Mouse (Mus musculus) lung, postnatal 25 days (tissue): ENCODE results near the gene Bcor.

ENCODE experiments used
- DNase-seq: peaks from one replicate; pipeline ENCODE4 v3.0.0; 2022; ENCODE audit warnings: low spot score

The Bcor gene

DNA sequence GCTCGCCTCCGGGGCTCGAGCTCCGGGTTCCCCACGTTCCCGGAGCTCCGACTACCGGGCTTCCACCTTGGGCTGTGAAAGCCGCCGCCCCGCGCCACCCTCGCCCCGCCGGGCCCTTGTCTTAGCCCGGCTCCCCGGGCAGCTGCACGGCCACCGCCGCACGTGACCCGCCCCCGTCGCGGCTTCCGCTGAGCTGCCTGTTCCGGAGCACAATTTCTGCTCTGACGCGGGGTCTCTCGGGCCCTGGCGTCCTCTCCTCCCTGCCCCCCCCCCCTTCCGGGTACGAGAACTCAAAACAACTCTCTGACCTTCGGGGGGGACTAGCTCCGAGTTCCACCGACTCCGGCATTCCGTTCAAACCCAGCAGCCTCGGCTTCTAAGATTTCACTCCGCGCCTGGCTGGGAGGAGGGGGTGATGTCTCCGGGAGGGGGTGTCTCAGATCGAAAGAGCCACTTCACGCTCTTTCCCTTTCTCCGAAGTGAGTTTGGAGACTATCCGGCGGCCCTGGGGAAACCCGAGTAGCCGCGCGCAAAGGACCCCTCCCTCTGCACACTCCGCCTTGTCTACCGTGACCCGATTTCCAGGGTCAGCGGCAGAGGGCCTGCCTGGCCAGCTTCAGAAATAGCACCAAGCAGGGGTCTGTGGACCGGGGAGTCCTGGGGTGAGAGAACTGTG, at the start of gene Bcor:
Gene Bcor, minus strand, starts transcription at position 375 of the 676 bp plus-strand sequence.
- peak; percentile 76 for DNase-seq

DNA sequence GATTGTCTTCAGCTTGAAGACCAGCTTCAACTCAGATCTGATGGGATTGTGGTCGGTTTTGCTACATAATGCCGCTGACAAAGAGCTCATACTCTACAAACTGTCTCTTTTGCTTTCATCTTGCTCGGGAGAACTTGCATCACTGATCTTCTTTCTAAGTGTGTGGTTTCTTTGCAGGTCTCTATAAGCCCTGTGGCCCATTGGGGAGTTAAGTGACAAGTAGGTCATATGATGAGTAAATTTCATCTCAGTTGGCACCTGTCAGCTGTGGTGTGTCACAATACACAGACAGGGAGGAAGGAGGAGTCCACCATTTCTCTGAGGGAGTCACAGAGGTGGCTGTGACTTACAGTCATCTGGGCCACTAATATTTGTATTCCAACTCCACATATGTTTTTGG, 42.8 kb upstream of the Bcor start:
- no peak for DNase-seq

DNA sequence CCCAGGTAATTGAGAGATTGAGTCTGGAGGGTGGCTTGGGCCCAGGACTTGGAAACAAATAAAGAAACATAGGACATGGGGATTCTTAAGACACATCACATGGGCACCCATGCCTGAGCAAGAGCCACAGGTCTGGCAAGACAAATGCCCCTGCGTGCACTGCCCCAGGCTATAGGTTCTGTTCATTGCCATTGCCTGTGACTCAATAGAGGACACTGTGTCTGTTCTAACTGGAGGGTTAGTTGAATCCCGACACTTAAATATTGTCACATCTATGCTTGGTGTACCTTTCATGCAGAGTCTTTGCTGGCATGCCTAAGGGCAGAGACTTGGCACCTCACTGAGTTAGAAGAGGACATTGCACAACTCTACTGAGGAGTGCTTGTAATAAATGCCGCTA, 41.0 kb upstream of the Bcor start:
- DNase-seq = peak; percentile 23

DNA sequence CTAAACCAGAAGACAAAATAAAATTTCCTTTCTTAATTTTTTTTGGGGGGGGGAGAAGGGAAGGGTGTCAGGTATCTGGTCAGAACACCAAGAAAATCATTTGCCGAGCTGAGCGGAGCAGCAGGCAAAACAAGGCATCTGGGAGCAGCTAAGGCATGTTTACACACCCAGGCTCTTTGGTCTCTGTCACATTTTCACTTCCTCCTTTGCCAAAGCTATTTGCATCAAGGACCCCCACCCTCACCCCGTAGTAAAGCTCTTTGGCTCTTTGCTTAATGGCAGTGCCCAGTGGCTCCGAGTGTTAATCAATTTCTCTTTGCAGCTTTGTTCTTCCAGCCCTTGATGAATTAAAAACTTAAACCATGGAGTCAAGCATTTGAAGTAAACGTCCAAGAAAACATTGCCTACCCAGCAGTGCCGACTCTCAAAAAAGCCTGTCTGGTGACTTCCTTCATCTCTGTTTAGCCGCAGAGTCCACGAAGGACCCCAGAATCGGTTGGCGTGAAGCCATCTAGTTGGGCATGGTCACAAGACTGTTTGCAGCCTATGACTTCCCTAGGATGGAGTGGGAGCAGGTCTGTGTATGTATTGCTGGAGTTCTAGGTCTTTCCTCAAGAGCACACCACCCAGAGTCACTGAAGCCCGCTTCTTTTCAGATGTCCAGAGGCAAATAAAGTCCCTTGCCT, 35.2 kb upstream of the Bcor start:
- no peak for DNase-seq

DNA sequence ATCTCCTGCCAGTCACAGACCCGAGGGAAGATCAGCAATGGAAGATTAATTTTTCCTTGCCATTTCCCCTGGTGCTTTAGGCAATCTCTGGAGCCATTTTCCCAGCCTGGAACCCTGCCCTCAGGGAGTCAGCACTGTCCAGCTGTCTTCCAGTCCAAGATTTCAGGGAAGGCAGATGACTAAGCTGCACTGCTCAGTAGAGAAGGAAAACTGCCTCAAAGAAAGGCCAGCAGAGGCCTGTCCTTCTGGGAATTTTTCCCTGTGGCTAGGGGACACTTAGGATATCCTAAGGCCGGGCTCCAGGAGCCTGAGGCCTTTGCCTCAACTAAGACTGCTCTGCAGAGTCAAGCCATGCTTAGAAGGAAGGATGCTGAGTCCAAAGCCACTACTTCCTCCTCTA, 32.2 kb upstream of the Bcor start:
- no peak for DNase-seq

DNA sequence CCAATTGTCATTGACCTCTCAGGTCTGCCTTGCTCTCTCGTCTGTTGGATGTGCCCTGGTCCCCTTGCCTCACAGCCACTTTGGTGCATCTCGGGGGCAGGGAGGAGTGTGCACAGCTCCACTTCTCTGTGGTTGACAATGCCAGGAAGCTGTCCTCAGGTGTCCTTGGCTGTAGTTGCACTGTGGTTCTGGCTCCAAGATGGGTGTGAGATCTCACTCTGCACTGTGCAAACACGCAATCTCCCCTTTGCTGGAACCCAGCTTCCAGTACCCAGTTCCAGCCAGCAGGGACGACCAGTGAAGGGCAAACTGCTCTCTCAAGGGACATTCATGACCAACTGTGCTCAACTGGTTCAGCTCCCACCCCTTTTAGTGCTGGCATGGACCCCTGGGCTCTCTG, 29.4 kb upstream of the Bcor start:
- no peak for DNase-seq

DNA sequence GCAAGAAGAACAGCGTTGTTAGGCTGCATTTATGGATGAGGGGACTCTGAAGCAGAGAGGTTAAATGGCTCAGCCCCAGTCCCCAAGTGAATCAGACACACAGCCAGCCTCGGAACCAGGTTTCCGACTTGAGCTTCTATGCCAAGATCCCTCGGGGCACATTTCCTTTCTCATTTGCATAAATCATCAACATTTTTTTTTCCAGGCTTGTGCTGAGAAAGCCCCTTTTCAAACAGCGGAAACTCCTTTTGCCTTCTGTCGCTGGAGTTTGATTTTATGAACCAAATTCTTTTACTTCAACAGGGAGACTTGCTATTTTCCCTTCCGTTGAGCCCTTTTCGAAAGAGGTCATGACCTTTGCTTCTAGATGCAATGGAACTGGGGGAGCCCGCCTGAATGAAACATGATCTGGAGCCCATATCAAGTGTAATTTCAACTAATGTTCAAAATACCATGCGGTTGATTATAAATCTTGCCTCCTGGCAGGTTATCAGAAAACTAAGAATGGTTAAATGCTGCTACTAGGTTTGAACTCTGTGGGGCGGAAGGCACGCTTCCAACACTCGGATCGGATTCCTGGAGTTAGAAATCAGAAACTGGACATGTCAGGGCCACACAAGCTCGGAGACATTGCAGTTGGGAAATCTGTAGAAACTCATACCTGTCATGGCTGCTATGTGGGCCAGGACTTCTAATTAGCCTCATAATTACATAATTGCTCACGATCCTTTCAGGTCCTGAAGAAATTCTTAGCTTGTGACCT, 15.2 kb upstream of the Bcor start:
- DNase-seq = no peak

DNA sequence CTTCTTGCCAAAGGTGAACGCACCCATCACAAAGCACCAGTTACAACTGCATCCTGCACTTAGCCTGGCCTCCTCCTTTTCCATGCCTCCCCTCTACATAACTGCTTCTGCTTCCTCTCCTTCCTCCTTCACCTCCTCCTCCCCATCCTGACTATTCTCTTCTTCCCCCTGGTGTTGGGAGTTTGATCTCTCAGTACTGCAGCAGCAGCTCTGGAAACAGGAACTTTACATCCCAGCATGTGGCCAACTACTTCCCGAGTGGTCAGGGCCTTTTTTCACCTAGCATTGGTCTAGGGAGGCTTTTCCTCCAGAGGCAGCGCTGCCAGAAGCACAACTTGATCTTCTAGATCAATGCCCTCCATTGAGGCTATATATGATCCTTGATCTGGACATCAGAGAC, 10.0 kb upstream of the Bcor start:
- no peak for DNase-seq

DNA sequence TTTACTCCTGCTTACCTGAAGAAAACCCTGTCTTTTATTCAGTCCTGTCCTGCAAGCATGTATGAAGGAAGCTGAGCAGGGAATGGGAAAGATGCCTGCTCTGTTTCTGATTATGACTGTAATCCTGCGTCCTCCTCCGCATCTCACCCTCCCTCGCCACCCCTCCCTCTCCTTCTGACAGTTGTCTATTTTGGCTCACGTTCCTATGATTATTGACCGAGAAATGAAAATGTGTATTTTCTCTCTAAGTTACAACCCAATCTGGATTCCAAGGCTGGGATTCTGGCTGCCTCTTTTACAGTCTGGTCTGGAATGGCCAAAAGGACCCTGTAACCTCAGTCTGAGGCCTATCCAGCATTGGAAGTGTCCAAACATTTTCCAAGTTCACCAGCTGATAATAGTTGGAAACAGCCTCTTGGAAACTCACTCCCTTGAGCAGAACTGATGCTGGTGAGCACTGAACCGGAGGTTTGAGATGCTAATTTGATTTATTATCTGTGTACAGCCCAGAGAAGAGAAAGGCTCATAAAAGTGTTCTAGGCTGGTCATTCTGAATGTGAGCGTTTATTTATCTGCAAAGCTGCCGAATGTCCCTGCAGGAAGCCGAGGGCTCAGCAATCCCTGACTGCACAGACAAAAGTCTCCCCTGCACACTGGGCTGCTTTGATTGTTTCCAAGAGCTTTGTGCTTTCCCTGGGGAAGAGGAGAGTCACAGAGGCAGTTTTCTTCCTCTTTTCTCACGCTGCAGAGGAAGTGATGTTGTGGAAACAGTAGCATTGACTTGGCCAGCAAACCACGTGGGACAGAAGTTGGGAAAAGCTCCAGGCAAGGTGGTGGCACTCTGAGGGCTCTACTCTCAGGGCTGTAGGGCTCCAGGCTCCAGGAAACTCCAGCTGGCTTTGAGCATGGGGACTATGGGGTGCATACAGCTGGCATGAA, 4.7 kb upstream of the Bcor start:
- no peak for DNase-seq

DNA sequence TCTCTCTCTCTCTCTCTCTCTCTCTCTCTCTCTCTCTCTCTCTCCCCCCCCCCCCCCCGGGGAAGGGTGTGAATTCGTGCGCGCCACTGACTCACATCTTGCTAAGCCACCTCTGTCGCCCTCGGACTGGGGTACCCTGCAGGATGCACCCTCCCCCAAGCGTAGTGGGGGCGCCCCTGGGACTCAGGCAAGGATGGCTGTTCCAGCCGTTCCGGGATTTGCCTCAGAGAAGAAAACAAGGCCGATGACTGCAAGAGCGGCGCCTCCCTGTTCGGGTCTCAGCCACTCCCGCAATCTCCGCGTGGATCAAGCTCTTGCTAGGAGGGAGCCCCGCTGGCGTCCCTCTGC, 647 bp downstream of the Bcor start:
- DNase-seq = no peak

DNA sequence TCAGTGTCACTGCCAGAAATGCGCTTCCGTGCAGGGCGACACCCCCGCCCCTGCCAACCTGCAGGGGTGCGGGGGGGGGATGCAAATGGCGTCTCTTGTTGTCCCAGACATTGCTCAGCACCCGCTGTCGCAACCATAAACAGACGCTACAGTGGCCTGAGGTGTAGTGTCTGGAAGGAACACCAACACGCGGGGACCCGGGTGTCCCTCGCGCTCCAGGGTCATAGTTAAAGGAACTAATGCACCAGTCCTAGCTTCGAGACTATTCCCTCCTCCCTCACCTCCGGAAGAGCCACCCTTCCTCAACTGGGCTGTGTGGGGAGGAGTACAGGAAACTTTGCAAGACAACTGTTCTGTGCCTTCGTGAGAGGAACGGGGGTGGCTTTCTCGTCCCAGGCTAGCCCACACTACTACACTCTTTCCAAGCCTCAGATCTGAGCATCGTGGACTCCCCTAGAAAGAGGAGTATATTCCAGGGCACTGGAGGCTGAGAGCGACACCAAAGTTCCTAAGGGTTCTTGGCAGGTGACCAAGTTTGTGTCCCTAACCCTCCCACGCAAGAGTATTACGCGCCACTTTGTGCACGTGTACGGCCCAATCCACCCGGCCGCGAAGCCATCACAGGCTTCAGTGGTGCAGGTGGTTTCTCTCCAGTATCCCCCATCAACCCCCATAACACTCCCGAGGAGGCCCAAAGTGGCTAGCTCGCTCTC, 1.2 kb downstream of the Bcor start:
- peak; percentile 47 for DNase-seq

DNA sequence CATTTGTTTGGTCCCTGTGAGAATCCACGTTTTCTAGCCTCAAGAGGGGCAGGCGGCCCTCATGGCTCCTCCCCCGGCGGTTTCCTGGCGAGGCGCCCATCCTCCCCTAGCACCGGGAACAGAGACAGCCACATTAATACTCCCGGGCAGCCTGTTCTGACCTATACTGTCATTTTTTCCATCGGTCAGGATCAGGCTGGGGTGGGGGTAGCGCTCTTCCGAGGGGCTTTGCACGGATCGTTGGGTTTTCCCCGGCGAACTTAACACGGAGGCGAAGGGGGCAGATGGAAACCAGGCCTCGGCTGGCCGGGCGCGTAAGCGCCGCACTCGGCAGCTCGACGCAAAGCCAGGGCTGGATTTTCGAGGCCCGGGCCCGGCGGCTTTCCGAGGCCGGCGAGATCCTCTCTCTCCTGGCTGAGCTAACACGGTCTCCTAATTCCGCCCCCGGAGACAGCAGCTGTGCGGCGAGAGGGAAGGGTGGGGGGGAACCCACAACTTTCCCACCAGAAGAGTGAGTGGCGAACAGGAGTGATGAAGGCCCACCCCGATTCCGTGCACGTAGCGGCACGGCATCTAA, 1.8 kb downstream of the Bcor start:
- peak; percentile 63 for DNase-seq

DNA sequence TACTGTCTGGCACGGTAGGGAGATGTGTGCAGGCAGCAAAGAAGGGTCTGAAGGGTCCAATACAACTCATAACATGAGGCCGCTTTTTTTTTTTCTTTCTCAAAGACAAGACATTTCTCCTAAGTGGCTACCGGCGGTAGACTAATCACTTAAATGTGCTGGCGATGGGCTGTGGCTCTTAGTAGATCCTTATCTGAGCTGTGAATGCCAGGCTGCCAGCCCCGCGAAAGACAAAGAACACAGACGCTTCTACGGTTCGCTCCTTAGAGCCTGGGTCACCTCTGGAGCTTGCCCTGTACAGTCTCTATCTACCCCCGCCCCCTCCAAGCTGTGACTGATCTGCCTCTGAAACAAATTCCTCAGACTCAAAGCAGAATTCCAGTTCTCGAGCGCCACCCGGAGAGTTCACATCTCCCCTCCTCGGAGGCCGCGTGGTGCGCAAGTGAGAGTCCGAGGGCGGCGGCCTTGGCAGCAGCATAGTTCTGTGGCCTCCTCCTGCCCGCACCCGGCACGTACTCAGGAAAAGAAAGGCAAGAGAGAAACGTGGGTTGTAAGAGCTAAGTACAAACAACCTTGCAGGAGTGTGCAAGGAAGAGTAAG, 2.7 kb downstream of the Bcor start:
- peak; percentile 69 for DNase-seq

DNA sequence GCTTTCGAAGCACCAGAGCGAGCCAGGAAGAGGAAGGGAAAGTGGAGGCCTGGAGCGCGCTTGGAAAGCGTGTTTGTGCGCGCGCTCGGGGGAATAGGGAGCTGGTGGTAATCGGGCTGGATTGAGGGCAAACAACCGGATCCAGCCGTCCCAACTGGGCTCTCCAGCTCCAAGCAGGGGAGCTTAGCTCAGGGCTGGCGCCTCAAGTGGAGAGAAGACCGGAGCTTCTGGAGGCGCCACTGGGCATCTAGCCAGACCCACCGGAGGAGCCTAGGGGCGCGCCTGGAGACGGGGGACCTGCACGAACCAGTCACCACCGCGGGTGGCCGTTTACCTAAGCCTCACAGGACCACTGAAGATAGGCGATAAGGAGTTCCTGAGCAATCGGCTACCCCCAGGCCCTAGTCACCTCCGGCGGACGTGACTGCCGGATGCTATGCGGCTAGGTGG, 4.3 kb downstream of the Bcor start:
- DNase-seq = no peak

DNA sequence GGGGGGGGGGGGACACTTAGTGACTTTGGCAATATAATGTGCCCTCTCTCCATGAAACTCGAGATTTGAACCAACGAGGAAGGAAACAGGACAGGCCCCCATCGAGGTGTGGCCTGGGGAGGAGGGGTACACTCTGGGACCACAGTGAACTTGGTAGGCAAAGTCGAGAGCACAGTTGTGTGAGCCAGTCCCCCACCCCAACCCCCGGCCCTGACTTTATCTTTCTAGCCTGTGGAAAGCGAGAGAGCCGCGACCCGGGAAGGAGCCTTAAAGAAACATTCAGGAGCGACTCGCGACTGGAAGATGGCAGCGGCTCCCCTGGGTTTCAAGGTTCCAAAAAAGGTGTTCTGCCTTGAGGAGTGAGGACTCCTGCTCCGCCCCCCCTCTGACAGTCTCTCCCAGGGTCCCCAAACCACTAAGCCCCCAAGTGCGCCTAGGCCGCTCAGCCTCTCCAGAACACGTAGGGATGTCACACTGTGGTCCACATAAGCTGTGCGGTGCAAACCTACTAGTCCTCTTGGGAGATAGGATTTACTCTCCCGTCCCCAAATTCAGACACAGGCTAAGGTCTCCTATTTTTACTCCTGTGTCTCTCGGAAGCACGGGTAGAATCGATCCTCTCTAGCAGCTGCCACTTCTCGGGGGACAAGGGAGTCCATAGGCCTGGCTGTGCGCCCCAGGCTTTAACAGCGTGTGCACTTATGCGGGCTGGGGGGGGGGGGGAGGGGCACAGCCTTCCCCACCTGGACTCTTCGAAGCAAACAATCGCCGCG, 4.9 kb downstream of the Bcor start:
- no peak for DNase-seq

DNA sequence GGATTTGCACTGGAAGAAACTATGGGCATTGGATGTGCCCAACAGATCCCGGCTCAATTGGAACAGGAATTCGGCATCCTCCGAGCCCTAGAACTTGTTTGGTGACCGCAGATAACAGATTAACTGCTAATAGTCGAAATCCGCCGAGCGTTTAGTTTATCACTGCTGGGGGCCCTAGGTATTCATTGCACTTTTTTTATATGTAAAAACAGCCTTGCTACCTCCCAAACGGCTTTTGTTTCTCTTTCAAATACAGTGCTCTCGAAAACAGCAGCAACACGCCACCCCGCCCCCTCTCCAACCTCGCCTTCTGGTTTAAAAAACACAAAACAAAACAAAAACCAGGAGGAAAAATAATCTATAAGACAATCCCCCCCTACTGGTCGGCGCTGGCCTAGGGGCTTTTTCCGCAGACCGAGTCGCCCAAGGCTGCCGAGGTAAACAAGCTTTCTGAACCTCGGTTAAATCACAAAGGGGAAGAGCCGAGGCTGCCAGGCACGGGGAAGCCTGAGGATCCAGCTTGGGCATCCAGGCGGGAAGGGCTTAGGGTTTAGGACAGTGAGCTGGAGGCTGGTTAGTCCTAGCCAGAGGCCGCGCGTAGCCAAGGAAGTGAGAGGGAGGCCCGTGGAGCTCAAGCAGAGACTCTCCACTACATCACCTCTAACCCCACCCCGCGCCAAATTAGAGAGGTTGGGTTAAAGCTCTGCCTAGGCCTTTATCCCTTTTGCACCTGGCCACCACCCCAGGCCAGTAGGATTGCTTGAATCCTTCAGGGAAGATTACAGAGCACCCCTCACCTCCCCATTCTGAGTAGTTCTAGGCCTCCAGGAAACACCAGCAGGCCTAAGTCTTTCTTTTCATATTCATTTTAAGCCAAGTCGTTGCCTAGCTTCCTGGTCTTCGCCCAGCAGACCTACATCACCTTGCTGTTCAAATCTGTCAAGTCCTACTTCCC, 6.7 kb downstream of the Bcor start:
- DNase-seq = no peak

DNA sequence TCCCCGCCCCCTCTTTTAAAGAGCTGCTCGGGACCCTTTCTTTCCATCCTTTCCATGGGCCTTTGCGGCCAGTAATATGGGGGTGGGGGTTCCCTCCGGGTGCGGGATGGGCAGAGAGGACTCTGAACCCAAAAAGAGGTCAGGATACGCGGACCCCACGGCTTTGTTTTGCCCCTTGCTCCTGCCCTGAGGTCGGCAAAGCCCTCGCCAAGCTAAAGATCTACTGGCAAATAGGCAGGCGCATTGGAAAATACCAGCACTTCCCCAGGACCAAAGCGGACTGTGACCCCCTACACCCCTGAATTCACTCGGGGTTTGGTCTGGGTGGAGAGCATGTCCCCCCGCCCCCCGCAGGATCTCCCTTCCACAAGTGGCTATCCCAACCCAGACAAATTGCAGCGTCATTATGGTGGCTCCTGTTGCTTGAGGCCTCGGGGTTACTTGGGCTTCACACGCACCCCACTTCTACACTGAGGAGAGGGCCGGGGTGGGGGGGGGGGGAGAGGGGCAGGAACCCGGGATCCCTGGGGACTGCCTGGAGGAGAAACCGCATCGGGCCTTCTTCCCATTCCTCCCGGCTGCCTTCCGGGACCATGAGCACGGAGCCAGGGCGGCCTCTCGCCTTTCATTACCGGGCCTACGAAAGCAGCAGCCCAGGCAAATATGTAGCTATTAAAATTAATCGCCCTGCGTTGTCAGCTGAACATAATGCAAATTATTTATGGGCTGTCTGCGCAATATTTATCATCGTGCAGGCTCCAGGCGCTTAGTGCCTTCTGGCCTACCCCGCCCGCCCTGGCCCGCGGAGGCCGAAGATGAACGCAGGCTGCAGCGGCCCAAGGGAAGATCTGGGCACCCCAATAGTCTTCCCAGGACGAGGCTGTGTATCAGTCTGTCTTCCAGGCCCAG, 7.9 kb downstream of the Bcor start:
- DNase-seq = no peak
